Mouse (Mus musculus): ENCODE results near the gene Klhl11. TPM values are rescaled to one million over a fixed set of nuclear protein-coding genes. Genes with fewer than 3 reads are reported as not detected.

The Klhl11 gene
- 2.7 and 3.9 TPM in 2 replicates for polyA plus RNA-seq (2012; rRNA removed)

GRCm38 (mm10) chr11:100472197-100472934 is at the start of gene Klhl11:
Klhl11 (minus strand) TSS chr11:100472741.

GRCm38 (mm10) chr11:100441797-100442196 is 30.7 kb downstream of the Klhl11 start, which contains the start of the genes Nt5c3b and Klhl10:
Nt5c3b (minus strand) TSS chr11:100441808.
Klhl10 (plus strand) TSS chr11:100441917.

GRCm38 (mm10) chr11:100414914-100415822 is 57.4 kb downstream of the Klhl11 start, which contains the start of gene Fkbp10:
Fkbp10 (plus strand) TSS chr11:100415697.

GRCm38 (mm10) chr11:100414021-100414913 is 58.3 kb downstream of the Klhl11 start, which contains the start of gene P3h4:
P3h4 (minus strand) TSS chr11:100414836.

Other genes with a start within 250 kb of the Klhl11 start
- 0.43 TPM in 1 of 2 replicates, not detected in the other for gene Krt16, start 223.8 kb downstream of the Klhl11 start, polyA plus RNA-seq (2012; rRNA removed)
- gene Krt17, start 211.7 kb downstream of the Klhl11 start, polyA plus RNA-seq (2012; rRNA removed), result 15.9 and 16.8 TPM in 2 replicates
- 0.14 TPM in 1 of 2 replicates, not detected in the other for gene Krt42, start 202.9 kb downstream of the Klhl11 start, polyA plus RNA-seq (2012; rRNA removed)
- 95.0 and 110 TPM in 2 replicates for gene Eif1, start 152.9 kb downstream of the Klhl11 start, polyA plus RNA-seq (2012; rRNA removed)
- gene Gast, start 138.3 kb downstream of the Klhl11 start, polyA plus RNA-seq (2012; rRNA removed), result not detected in 2 replicates
- 5.7 and 5.8 TPM in 2 replicates for gene Hap1, start 116.6 kb downstream of the Klhl11 start, polyA plus RNA-seq (2012; rRNA removed)
- 522 and 536 TPM in 2 replicates for gene Jup, start 75.0 kb downstream of the Klhl11 start, polyA plus RNA-seq (2012; rRNA removed)
- 27.1 and 30.5 TPM in 2 replicates for gene P3h4, start 57.9 kb downstream of the Klhl11 start, polyA plus RNA-seq (2012; rRNA removed)
- gene Fkbp10, start 57.0 kb downstream of the Klhl11 start, polyA plus RNA-seq (2012; rRNA removed), result 30.2 and 37.3 TPM in 2 replicates
- gene Nt5c3b, start 30.9 kb downstream of the Klhl11 start, polyA plus RNA-seq (2012; rRNA removed), result 17.8 and 21.2 TPM in 2 replicates
- gene Klhl10, start 30.8 kb downstream of the Klhl11 start, polyA plus RNA-seq (2012; rRNA removed), result 0.10 and 0.23 TPM in 2 replicates
- gene Acly, start 55.3 kb upstream of the Klhl11 start, polyA plus RNA-seq (2012; rRNA removed), result 144 and 146 TPM in 2 replicates
- 0.30 and 0.68 TPM in 2 replicates for gene Ttc25, start 72.9 kb upstream of the Klhl11 start, polyA plus RNA-seq (2012; rRNA removed)
- gene Cnp, start 102.2 kb upstream of the Klhl11 start, polyA plus RNA-seq (2012; rRNA removed), result 31.3 and 31.6 TPM in 2 replicates
- 111 and 127 TPM in 2 replicates for gene Nkiras2, start 146.5 kb upstream of the Klhl11 start, polyA plus RNA-seq (2012; rRNA removed)
- gene Dnajc7, start 147.4 kb upstream of the Klhl11 start, polyA plus RNA-seq (2012; rRNA removed), result 19.3 and 23.7 TPM in 2 replicates
- gene Zfp385c, start 219.7 kb upstream of the Klhl11 start, polyA plus RNA-seq (2012; rRNA removed), result 0.27 and 0.46 TPM in 2 replicates
- gene Dhx58, start 231.5 kb upstream of the Klhl11 start, polyA plus RNA-seq (2012; rRNA removed), result 9.0 and 10.5 TPM in 2 replicates
- gene Kat2a, start 239.7 kb upstream of the Klhl11 start, polyA plus RNA-seq (2012; rRNA removed), result 29.3 and 31.9 TPM in 2 replicates
- gene Hspb9, start 241.1 kb upstream of the Klhl11 start, polyA plus RNA-seq (2012; rRNA removed), result not detected in 2 replicates

Data from colon, adult 2 months (tissue).